Mouse (Mus musculus) thymus, adult 2 months (tissue): Measurements from ENCODE around the gene H2-Aa.

Source experiments
- CTCF ChIP-seq: fragments of 200-500 bp; IDR thresholded peaks from 2 replicates; pipeline ENCODE4 v1.5.1; 2012; ENCODE audit warnings: mild to moderate bottlenecking, control low read depth, low read length, moderate library complexity, borderline replicate concordance; ENCODE audit not compliant: control insufficient read depth, poor library complexity, insufficient read depth; ENCODE audit errors: extremely low read depth
- POLR2A ChIP-seq: fragments of 200-500 bp; IDR thresholded peaks from 2 replicates; pipeline ENCODE4 v1.6.1; 2012; ENCODE audit warnings: mild to moderate bottlenecking, low read length, control low read depth, moderate library complexity; ENCODE audit not compliant: control insufficient read depth, poor library complexity, insufficient read depth; ENCODE audit errors: extremely low read depth

DNA sequence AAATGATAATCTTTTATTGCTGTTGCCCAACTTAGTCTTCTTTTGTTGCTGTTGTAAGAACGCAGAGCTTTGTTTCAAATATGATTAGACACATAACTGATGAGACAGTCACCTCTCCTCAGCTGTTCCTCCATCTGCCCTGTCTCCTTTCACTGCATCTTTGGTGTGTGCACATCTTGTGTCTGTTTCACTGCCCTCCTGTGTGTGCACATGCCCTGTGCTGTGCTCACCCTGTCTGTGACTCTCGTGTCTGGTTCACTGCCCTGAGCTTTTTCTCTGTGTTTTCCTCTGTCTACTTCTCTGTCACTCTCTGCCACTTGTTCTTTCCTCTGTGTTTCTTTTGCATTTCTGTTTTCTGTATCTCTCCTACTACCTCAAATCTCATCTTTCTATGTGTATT is 17.4 kb downstream of the H2-Aa start:
- no peak for TF ChIP-seq POLR2A
- TF ChIP-seq CTCF, result no peak
